Mouse (Mus musculus) adrenal gland, postnatal 25 days (tissue): ENCODE results near the gene Stil. TPM values are rescaled to one million over a fixed set of nuclear protein-coding genes. Genes with fewer than 3 reads are reported as not detected.

Experiments used
- DNase-seq: peaks from one replicate; pipeline ENCODE4 v3.0.0; 2021; ENCODE audit warnings: mixed read lengths
- total RNA-seq: library from RNA; stranded (reverse); gene quantifications from 2 replicates; pipeline ENCODE4 v1.2.3, GENCODE M21; 2021

The Stil gene
- total RNA-seq, 1 experiment from 2014 or later: 0.94 TPM

DNA sequence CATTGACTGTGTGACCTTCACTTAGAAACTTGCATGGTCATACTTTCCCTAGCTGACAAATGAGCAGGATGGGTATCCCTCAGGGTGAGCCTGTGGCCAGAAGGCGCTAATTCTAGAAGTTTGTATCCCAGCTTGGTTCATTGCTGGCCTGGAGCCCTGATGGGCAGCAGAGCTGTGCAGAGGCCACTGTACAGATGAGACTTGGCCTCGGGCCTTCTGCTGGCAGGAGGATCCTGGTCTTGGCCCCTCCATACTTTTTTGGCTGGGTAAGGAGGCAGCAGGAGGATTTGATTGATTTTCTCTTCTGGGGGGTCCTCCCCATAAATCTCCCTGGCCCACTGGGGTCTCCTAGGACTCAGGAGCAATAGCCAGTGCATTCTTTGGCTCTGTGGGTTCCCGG is 83.1 kb downstream of the Stil start:
- DNase-seq: no peak

DNA sequence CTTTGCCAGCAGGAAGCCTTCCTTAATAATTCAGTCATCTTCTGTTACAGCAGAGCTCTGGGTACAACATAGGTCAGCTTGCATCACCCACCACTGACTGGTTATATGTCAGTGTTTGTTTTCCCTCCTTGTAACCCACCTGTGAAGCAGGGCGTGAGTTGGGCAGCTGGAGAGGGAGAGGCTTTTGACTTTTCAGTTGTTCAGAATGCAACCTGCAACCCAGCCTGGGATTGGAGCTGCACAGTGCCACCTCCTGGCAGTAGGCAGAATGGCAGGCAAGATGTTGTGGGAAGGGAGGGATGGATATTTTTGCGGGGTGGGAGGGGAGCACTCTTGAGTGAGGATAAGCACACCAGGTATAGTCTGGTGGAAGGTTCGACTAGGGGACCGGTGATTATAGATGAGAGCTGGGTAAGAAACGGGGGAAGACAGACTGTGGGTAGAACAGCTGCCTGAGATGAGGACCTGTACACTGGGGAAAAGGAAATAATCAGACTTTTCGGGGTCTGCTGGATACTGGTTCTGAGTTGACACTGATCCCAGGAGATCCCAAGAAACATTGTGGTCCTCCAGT is 85.7 kb downstream of the Stil start:
- DNase-seq: peak; percentile 54

DNA sequence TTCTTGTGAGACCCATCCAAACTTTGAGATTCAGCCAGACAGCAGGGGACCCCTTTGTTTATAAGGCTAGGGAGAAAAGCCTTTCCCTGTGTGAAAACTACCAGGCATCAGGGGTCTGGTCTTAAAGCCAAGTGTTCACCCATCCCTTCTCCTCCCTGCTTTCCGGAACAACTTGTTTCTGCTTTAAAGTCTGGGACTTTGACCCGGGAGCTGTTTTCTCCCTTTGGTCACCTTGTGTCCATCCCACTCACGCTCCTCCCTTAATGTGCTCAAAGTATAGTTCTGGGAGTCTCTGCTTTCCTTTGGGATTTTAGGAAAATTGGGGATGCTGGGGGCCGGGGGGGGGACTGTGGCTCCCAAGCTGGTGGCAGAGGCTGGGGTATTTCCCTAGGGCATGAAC is 86.3 kb downstream of the Stil start:
- DNase-seq: no peak

DNA sequence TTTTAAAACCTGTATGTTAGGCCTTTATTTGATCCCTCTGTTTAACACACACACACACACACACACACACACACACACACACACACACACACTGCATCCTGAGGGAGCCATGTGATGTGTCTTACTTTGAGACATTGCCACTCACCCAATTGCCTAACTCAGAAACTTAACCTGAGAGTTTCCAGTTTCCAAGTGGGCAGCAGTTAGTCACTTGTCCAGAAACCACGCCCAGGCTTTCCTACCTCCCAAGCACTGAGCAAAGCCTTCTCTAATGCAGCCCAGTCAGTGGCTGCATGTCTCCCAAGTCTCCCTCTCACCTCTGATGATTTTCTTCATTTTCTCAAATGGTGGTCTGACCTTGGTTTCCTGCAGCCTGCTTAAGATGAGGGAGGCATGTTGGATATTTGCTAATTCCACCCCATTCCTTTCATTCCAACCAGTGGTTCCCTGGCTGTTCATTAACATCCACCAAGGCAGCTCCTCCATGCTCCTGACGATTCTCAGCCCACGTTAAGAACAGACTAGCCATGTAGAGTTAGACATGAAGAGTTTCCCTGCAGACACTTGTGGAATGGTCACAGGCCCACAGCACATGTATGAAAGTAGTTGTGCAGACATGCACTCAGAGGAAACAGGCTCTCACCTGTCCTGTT is 86.9 kb downstream of the Stil start:
- DNase-seq: no peak

DNA sequence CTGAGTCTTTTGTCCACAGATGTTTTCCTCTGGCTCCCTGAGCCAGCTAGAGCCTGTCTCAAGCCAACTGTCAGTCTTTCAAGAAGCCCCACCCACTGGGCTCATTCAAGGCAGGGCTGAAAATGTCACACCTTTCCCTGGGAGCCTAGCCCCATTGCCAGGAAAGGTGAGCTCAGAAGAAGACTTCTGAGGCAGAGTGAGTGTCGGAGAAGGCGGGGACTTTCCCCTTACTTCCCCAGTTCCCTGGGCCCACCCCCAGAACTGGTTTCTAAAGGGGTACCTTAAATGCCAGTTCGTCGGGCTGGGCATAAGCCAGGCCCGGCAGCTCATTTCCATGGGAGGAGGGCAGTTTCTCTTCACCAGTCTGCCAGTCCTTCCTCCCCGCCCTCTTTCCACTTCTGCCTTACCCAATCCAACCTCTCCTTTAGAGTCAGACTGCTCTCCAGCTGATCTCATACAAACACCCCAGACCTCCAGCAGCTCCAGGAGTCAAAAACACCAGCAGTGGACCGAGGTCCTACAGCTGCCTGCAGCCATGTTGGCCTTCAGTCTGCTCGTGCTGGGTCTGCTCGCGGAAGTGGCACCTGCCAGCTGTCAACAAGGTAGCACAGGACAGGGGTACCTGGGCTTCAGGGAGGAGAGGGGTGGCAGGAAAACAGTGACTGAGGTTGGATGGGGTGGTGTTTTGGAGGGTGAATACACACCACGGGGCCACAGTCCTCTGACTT is 88.8 kb downstream of the Stil start, which contains the start of gene Pdzk1ip1:
TSS of gene Pdzk1ip1 (plus strand) at position 98 of the 728 bp plus-strand sequence.
- no peak for DNase-seq

DNA sequence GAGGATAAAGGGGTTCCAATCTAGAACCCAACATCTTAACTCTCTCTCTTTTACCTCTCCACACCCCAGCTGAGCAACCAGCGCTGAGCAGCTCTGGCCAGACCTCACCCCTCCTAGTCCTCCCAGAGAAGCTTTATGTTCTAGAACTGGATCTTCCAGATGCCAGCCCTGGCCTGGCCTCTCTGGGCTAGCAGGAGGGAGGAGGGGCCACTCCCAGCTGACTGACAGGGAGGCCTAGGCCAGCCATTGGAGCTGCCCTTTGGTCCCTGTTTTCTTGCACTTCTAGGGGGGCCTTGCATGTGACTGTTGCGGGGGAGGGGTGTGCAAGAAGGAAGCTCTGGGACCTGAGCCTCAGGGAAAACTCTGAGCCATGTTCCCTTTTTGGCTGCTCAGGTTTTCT is 90.6 kb downstream of the Stil start:
- no peak for DNase-seq

DNA sequence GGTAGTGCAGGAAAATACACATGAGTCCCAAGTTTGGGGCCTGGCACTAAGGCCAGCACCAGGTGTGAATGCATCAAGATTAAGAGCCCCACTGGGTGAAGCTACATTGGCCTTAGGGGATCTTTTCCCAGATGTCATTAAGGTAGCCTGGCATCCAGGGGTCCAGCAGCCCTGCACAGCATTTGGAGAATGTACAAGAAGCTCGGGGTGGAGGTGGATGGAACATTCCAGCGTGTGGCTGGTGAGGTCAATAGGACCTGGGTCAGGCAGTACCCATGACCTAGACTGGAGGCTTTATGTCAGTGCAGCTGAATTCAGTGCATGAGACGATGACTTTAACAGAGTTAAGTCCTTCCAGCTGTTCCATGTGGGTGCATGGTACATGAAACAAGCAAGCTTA is 91.8 kb downstream of the Stil start:
- no peak for DNase-seq

Other genes starting within 250 kb of the Stil start
- gene Gm12830, start 178.4 kb upstream of the Stil start, total RNA-seq: not detected in 2 replicates
- gene Foxd2, start 91.3 kb upstream of the Stil start, total RNA-seq: 1.1 and 1.6 TPM in 2 replicates
- gene Foxe3, start 74.1 kb upstream of the Stil start, total RNA-seq: not detected in 2 replicates
- 102 and 104 TPM in 2 replicates for gene Cmpk1, start 12.9 kb upstream of the Stil start, total RNA-seq
- gene Tal1, start 56.3 kb downstream of the Stil start, total RNA-seq: 2.9 and 3.5 TPM in 2 replicates
- 0.58 TPM in 1 of 2 replicates, not detected in the other for gene Pdzk1ip1, start 88.5 kb downstream of the Stil start, total RNA-seq
- not detected in 2 replicates for gene Cyp4x1, start 134.1 kb downstream of the Stil start, total RNA-seq
- not detected in 2 replicates for gene Cyp4a29, start 241.9 kb downstream of the Stil start, total RNA-seq